Mouse (Mus musculus): ENCODE data around the gene Ifngr1. TPM values are rescaled to one million over a fixed set of nuclear protein-coding genes. Genes with fewer than 3 reads are reported as not detected.

The Ifngr1 gene
- 72.1 and 72.9 TPM in 2 replicates for polyA plus RNA-seq (2015; fragmentation: Nextera tagmentation; extraction: Ambion mirVana)

DNA sequence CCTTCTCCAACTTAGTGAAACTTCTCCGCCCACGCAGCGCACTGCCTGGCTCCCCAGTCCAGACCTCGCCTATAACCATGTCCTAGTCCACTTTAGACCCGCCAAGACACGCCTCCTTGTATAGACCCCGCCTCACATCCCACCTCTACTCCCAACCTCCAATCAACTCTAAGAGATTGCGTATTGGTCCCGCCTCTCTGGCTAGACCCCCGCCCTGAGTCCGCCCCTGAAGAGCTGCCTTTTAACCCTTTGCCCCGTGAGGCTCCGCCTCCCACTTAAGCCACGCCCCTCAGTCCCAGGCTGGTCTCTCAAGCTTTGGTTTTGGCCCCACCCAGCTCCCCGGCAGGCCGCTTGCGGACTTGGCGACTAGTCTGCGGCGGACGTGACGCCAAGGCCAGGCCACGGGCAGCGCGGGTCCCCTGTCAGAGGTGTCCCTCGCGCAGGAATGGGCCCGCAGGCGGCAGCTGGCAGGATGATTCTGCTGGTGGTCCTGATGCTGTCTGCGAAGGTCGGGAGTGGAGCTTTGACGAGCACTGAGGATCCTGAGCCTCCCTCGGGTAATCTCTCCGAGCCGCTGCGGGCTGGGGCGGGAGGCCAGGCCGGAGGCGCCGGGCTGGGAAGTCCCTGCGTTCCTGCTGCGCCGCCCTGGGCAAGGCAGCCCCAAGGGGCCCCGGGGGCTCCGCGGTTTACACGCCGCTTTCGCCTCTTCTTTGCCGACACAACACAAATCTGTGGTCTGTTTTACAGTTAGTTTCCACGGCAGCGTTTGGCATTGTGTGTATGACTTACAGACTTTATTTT, at the start of gene Ifngr1:
Gene Ifngr1, plus strand, starts transcription at position 309 of the 801 bp plus-strand sequence.
- ATAC-seq (ENCODE audit: low FRiP score, low TSS enrichment) (peak; percentile 98), DNase-seq (ENCODE audit: low spot score) (peak; percentile 100)
- Histone ChIP-seq H3K4me3 (ENCODE audit: low read depth, low read length) (peak within 1 kb of the TSS; percentile 83), H3K9me3 (ENCODE audit: control insufficient read depth, low read length) (no peaks in the 10 kb centered on the region), H3K4me1 (replicated peaks; ENCODE audit: control insufficient read depth, insufficient read depth) (no peaks in the 10 kb centered on the region), H3K36me3 (ENCODE audit: control insufficient read depth, insufficient read depth, low read length) (no peaks in the 10 kb centered on the region), H3K27ac (replicated peaks) (peak within 1 kb of the TSS; percentile 96), H3K27me3 (ENCODE audit: control insufficient read depth, insufficient read depth, low read length) (no peaks in the 10 kb centered on the region), H3K9ac (ENCODE audit: low read length) (peak within 1 kb of the TSS; percentile 88), H3K4me2 (replicated peaks; ENCODE audit: low read depth) (peak within 1 kb of the TSS; percentile 68)
- TF ChIP-seq EP300 (optimal IDR thresholded peaks at IDR 0.05) (no peak), CTCF (IDR thresholded peaks at IDR 0.05; ENCODE audit: low read depth) (no peak)
- under 1% methylated on average over 52 of the region's 52 CpGs for WGBS

DNA sequence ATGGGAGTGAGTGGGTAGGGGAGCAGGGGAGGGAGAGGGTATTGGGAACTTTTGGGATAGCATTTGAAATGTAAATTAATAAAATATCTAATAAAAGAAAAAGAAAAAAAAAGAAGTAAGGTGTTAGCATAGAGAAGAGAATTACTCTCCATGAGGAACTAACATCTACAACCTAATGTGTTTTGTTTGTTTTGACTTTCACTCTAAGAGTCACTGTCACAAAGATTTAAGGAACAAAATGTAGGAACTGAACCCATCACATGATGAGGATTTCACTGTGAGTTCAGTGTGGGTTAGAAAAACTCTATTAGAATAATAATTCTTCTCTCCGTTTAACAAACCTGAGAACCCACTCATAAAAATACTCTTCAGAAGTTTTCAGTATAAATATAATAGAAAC, 44.9 kb upstream of the Ifngr1 start:
- Histone ChIP-seq H3K4me2 (replicated peaks; ENCODE audit: low read depth) (no peak overlapping the region), H3K27me3 (ENCODE audit: control insufficient read depth, insufficient read depth, low read length) (no peaks in the 10 kb centered on the region), H3K4me1 (replicated peaks; ENCODE audit: control insufficient read depth, insufficient read depth) (no peaks in the 10 kb centered on the region), H3K4me3 (ENCODE audit: low read depth, low read length) (no peak overlapping the region), H3K27ac (replicated peaks) (no peak overlapping the region), H3K36me3 (ENCODE audit: control insufficient read depth, insufficient read depth, low read length) (no peaks in the 10 kb centered on the region), H3K9me3 (ENCODE audit: control insufficient read depth, low read length) (no peaks in the 10 kb centered on the region), H3K9ac (ENCODE audit: low read length) (no peak overlapping the region)
- no peak for TF ChIP-seq CTCF (IDR thresholded peaks at IDR 0.05; ENCODE audit: low read depth)
- TF ChIP-seq EP300 (optimal IDR thresholded peaks at IDR 0.05), result no peak
- DNase-seq (ENCODE audit: low spot score), result no peak
- 92% methylated on average over 1 of the region's 1 CpGs for WGBS
- no peak for ATAC-seq (ENCODE audit: low FRiP score, low TSS enrichment)

GRCm38 (mm10) chr10:19548016-19548415, 43.7 kb upstream of the Ifngr1 start:
- TF ChIP-seq EP300 (optimal IDR thresholded peaks at IDR 0.05) (no peak), CTCF (IDR thresholded peaks at IDR 0.05; ENCODE audit: low read depth) (no peak)
- no peaks in the 10 kb centered on the region for H3K36me3 ChIP-seq (ENCODE audit: control insufficient read depth, insufficient read depth, low read length)
- DNase-seq (ENCODE audit: low spot score) (no peak), ATAC-seq (ENCODE audit: low FRiP score, low TSS enrichment) (no peak)
- H3K9me3 ChIP-seq (ENCODE audit: control insufficient read depth, low read length), result no peaks in the 10 kb centered on the region
- no peaks in the 10 kb centered on the region for H3K4me1 ChIP-seq (replicated peaks; ENCODE audit: control insufficient read depth, insufficient read depth)
- no peak overlapping the region for H3K4me3 ChIP-seq (ENCODE audit: low read depth, low read length)
- no peak overlapping the region for H3K9ac ChIP-seq (ENCODE audit: low read length)
- WGBS, result 75% methylated on average over 1 of the region's 1 CpGs
- H3K4me2 ChIP-seq (replicated peaks; ENCODE audit: low read depth), result no peak overlapping the region
- no peak overlapping the region for H3K27ac ChIP-seq (replicated peaks)
- H3K27me3 ChIP-seq (ENCODE audit: control insufficient read depth, insufficient read depth, low read length), result no peaks in the 10 kb centered on the region

DNA sequence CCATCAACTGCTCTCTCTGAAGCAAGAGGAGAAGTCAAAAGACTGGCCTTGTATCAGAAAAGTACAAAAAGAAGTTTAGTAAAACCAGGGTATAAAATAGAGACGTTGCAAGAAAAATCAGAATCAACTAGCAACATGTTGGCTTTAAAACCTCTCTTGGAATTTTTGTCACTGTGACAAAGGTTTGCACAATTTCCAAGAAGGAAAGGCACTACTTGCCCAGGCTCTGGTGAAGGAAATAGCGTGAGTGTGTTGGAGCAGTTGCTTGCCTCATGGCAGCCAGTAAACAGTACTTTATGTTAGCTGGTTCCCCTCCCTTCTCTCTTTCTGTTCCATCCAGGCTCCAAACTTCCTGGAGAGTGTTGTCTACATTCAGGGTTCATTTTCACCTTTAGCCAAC, 43.3 kb upstream of the Ifngr1 start:
- H3K36me3 ChIP-seq (ENCODE audit: control insufficient read depth, insufficient read depth, low read length), result no peaks in the 10 kb centered on the region
- H3K27ac ChIP-seq (replicated peaks), result no peak overlapping the region
- WGBS, result 87% methylated on average over 2 of the region's 2 CpGs
- H3K4me3 ChIP-seq (ENCODE audit: low read depth, low read length), result no peak overlapping the region
- ATAC-seq (ENCODE audit: low FRiP score, low TSS enrichment), result no peak
- no peak for DNase-seq (ENCODE audit: low spot score)
- H3K4me2 ChIP-seq (replicated peaks; ENCODE audit: low read depth), result no peak overlapping the region
- H3K9me3 ChIP-seq (ENCODE audit: control insufficient read depth, low read length), result no peaks in the 10 kb centered on the region
- H3K4me1 ChIP-seq (replicated peaks; ENCODE audit: control insufficient read depth, insufficient read depth), result no peaks in the 10 kb centered on the region
- H3K27me3 ChIP-seq (ENCODE audit: control insufficient read depth, insufficient read depth, low read length), result no peaks in the 10 kb centered on the region
- no peak overlapping the region for H3K9ac ChIP-seq (ENCODE audit: low read length)
- TF ChIP-seq CTCF (IDR thresholded peaks at IDR 0.05; ENCODE audit: low read depth) (no peak), EP300 (optimal IDR thresholded peaks at IDR 0.05) (no peak)

GRCm38 (mm10) chr10:19551585-19551984, 40.2 kb upstream of the Ifngr1 start:
- Histone ChIP-seq H3K4me2 (replicated peaks; ENCODE audit: low read depth) (no peak overlapping the region), H3K9ac (ENCODE audit: low read length) (no peak overlapping the region), H3K36me3 (ENCODE audit: control insufficient read depth, insufficient read depth, low read length) (no peaks in the 10 kb centered on the region), H3K4me1 (replicated peaks; ENCODE audit: control insufficient read depth, insufficient read depth) (no peaks in the 10 kb centered on the region), H3K27me3 (ENCODE audit: control insufficient read depth, insufficient read depth, low read length) (no peaks in the 10 kb centered on the region), H3K4me3 (ENCODE audit: low read depth, low read length) (no peak overlapping the region), H3K9me3 (ENCODE audit: control insufficient read depth, low read length) (no peaks in the 10 kb centered on the region), H3K27ac (replicated peaks) (no peak overlapping the region)
- ATAC-seq (ENCODE audit: low FRiP score, low TSS enrichment), result no peak
- DNase-seq (ENCODE audit: low spot score), result no peak
- TF ChIP-seq EP300 (optimal IDR thresholded peaks at IDR 0.05) (no peak), CTCF (IDR thresholded peaks at IDR 0.05; ENCODE audit: low read depth) (no peak)
- WGBS, result 89% methylated on average over 3 of the region's 3 CpGs

DNA sequence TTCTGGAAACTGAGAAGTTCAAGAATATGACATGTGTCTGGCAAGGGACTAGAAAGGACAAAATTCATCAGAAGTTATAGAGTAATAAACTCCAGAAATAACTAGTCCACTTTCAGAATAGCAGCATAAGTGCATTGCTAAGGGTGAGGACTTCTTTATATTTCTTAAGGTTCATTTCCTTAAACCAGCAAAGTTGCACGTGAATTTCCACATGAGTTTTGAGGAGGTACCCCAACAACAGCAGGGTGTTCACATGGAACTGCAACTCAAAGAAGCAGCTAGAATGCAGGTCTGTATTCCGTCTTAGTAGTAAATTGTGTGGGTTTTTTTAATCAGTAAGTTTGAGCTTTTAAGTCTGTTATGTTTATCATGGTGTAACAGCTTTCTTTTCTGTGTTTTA, 37.9 kb upstream of the Ifngr1 start:
- Histone ChIP-seq H3K4me3 (ENCODE audit: low read depth, low read length) (no peak overlapping the region), H3K4me1 (replicated peaks; ENCODE audit: control insufficient read depth, insufficient read depth) (no peaks in the 10 kb centered on the region), H3K27ac (replicated peaks) (no peak overlapping the region), H3K9me3 (ENCODE audit: control insufficient read depth, low read length) (no peaks in the 10 kb centered on the region), H3K9ac (ENCODE audit: low read length) (no peak overlapping the region), H3K27me3 (ENCODE audit: control insufficient read depth, insufficient read depth, low read length) (no peaks in the 10 kb centered on the region), H3K36me3 (ENCODE audit: control insufficient read depth, insufficient read depth, low read length) (no peaks in the 10 kb centered on the region), H3K4me2 (replicated peaks; ENCODE audit: low read depth) (no peak overlapping the region)
- TF ChIP-seq EP300 (optimal IDR thresholded peaks at IDR 0.05) (no peak), CTCF (IDR thresholded peaks at IDR 0.05; ENCODE audit: low read depth) (no peak)
- no peak for ATAC-seq (ENCODE audit: low FRiP score, low TSS enrichment)
- no peak for DNase-seq (ENCODE audit: low spot score)
- WGBS, result 60% methylated on average over 2 of the region's 2 CpGs

All from stomach, postnatal 0 days (tissue).